Mouse (Mus musculus) hindbrain, embryonic 12.5 days (tissue): ENCODE measurements around the gene Wdr91. TPM values are rescaled to one million over a fixed set of nuclear protein-coding genes. Genes with fewer than 3 reads are reported as not detected.

Source experiments
- ATAC-seq: fragments of 200-750 bp; cut with Nextera tagmentation; 2 replicates; pipeline ENCODE4 v1.8.0; 2017; ENCODE audit warnings: moderate TSS enrichment; ENCODE audit not compliant: low FRiP score
- H3K27ac ChIP-seq: fragments of 300-500 bp; sonication (generic); 2 replicates; pipeline ENCODE4 v1.5.1; 2016; ENCODE audit warnings: mild to moderate bottlenecking
- H3K27me3 ChIP-seq: fragments of 300-500 bp; sonication (generic); 2 replicates; pipeline ENCODE4 v1.6.1; 2016; ENCODE audit warnings: mild to moderate bottlenecking
- H3K36me3 ChIP-seq: fragments of 300-500 bp; sonication (generic); 2 replicates; pipeline ENCODE4 v1.6.1; 2016; ENCODE audit warnings: mild to moderate bottlenecking
- H3K4me1 ChIP-seq: fragments of 300-500 bp; sonication (generic); 2 replicates; pipeline ENCODE4 v1.6.1; 2016
- H3K4me2 ChIP-seq: fragments of 300-500 bp; sonication (generic); replicated peaks from 2 replicates; pipeline ENCODE4 v1.6.1; 2016; ENCODE audit warnings: mild to moderate bottlenecking
- H3K4me3 ChIP-seq: fragments of 300-500 bp; sonication (generic); 2 replicates; pipeline ENCODE4 v1.5.1; 2016; ENCODE audit warnings: mild to moderate bottlenecking
- H3K9ac ChIP-seq: fragments of 300-500 bp; sonication (generic); 2 replicates; pipeline ENCODE4 v1.6.1; 2016; ENCODE audit warnings: mild to moderate bottlenecking, moderate library complexity
- H3K9me3 ChIP-seq: fragments of 300-500 bp; sonication (generic); replicated peaks from 2 replicates; pipeline ENCODE4 v1.6.1; 2016; ENCODE audit warnings: mild to moderate bottlenecking
- WGBS: fragments of 180-500 bp; shearing (Covaris S2); methylation state at CpG from one replicate; pipeline ENCODE4 v1.1.7; 2016; 5-methylcytosine and 5-hydroxymethylcytosine counted together
- polyA plus RNA-seq: library from polyadenylated mRNA; unstranded; fragments of >200 nt; fragmentation: Nextera tagmentation; extraction: Ambion mirVana; gene quantifications from 2 replicates; pipeline ENCODE4 v1.2.1, GENCODE M21; 2016

The Wdr91 gene
- polyA plus RNA-seq, 1 experiment from 2014 or later: 13.6 TPM

DNA sequence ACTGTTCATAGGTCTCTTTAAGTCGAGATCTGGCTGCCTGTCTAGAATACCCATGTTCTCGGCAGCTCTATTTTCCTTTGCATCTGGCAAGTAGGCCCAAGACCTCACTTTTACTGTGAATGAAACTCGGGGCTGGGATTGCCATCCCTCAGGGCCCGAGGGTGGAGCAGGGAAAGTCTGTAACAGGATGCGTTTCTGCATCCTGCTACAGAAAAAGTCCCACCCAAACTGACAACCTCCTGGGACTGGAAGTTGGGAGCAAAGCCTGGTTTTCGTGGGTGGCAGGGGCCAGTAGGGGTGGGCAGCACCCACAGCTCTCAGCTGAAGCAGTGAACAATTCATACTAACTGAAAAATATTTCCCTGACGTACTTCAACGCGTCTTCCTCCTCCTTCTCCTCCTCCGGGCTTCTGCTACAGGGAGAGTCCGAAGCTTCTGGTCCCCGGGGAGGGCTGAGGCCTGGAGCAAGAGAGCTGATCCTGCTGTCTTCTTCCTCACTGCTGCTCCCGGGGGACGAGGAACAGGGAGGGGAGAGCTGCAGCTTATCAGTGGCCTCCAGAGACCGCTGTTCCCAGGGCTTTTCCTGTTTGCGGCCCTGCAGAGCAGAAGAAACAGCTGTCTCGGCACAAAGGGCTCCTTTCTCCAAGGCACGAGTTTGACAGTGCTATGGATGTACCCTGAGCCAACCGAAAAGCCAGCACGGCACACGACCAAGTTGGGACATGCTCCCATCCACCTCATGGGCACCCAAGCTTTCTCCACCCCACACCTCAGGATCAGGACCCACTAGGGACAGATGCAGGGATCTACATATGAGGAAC is 36.4 kb downstream of the Wdr91 start:
- H3K9me3 ChIP-seq: no peaks in the 10 kb centered on the region
- peaks cover 24% of the 10 kb centered on the region for H3K4me1 ChIP-seq
- no peaks in the 10 kb centered on the region for H3K36me3 ChIP-seq
- no peak overlapping the region for H3K27ac ChIP-seq
- H3K4me2 ChIP-seq: no peak overlapping the region
- no peak overlapping the region for H3K9ac ChIP-seq
- H3K27me3 ChIP-seq: no peaks in the 10 kb centered on the region
- 72% methylated on average over 21 of the region's 21 CpGs for WGBS
- ATAC-seq: no peak
- no peak overlapping the region for H3K4me3 ChIP-seq

DNA sequence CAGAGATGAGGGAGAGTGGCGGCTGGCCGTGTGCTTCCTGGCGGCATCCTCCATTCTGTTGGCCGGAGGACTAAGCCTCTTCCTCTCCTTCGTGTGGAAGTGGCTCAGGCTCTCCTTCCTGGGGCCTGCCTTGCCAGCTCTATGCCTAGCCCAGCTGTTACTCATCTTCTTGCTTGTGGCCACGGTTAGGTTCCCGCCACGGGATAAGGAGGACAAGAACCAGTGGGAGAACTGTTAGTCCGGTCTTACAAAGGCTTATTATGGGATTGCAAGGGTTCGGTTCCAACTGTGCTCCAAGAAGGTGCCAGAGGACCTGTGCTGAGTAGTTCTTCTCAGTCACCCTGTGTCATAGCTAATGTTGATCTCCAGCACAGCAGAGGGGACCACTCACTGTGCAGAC is 37.8 kb downstream of the Wdr91 start:
- Histone ChIP-seq H3K27me3 (no peaks in the 10 kb centered on the region), H3K9ac (no peak overlapping the region), H3K4me1 (peaks cover 19% of the 10 kb centered on the region), H3K27ac (no peak overlapping the region), H3K9me3 (no peaks in the 10 kb centered on the region), H3K36me3 (no peaks in the 10 kb centered on the region), H3K4me3 (no peak overlapping the region), H3K4me2 (no peak overlapping the region)
- no peak for ATAC-seq
- WGBS: 93% methylated on average over 10 of the region's 10 CpGs

DNA sequence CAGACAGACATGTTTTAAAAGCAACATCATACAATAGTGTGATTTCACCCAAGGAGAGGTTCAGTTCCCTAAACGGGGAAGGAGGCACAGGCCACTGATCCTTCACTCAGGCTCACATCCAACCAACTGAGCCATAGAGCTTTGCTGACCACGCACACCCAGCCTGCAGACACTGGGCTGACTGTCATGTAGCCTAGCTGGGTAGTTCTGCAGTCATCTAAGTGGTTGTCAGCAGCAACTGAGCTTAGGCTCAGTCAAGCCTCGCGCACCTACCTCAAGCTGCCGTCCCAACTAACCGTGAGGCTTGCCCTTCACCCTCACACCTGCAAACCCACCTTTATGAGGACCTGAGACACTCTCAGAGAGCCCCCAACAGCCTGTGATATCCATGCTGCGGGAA is 38.7 kb downstream of the Wdr91 start:
- H3K4me2 ChIP-seq: no peak overlapping the region
- ATAC-seq: no peak
- no peaks in the 10 kb centered on the region for H3K36me3 ChIP-seq
- peaks cover 14% of the 10 kb centered on the region for H3K4me1 ChIP-seq
- no peak overlapping the region for H3K4me3 ChIP-seq
- no peaks in the 10 kb centered on the region for H3K9me3 ChIP-seq
- no peak overlapping the region for H3K9ac ChIP-seq
- H3K27ac ChIP-seq: no peak overlapping the region
- WGBS: 92% methylated on average over 7 of the region's 7 CpGs
- no peaks in the 10 kb centered on the region for H3K27me3 ChIP-seq

- ATAC-seq: no peak
- Histone ChIP-seq H3K36me3 (no peaks in the 10 kb centered on the region), H3K9me3 (no peaks in the 10 kb centered on the region), H3K4me2 (no peak overlapping the region), H3K27me3 (no peaks in the 10 kb centered on the region), H3K27ac (no peak overlapping the region), H3K9ac (no peak overlapping the region), H3K4me3 (no peak overlapping the region), H3K4me1 (peaks cover 7% of the 10 kb centered on the region; the same call in 1 of the 2 replicates)
- 78% methylated on average over 5 of the region's 5 CpGs for WGBS
Observed at GRCm38 (mm10) chr6:34870724-34871123, 40.0 kb downstream of the Wdr91 start.

- no peak for ATAC-seq
- Histone ChIP-seq H3K36me3 (no peaks in the 10 kb centered on the region), H3K27me3 (no peaks in the 10 kb centered on the region), H3K9ac (no peak overlapping the region), H3K4me2 (no peak overlapping the region), H3K27ac (no peak overlapping the region), H3K9me3 (no peaks in the 10 kb centered on the region), H3K4me1 (peaks cover 7% of the 10 kb centered on the region; the same call in 1 of the 2 replicates), H3K4me3 (no peak overlapping the region)
- WGBS: 77% methylated on average over 5 of the region's 5 CpGs
Observed at GRCm38 (mm10) chr6:34870136-34870535, 40.5 kb downstream of the Wdr91 start.

GRCm38 (mm10) chr6:34869225-34869915 is 41.3 kb downstream of the Wdr91 start:
- no peak for ATAC-seq
- Histone ChIP-seq H3K9ac (no peak overlapping the region), H3K27ac (no peak overlapping the region), H3K36me3 (no peaks in the 10 kb centered on the region), H3K9me3 (no peaks in the 10 kb centered on the region), H3K4me1 (peaks cover 4% of the 10 kb centered on the region; the same call in 1 of the 2 replicates), H3K4me3 (no peak overlapping the region), H3K4me2 (no peak overlapping the region), H3K27me3 (no peaks in the 10 kb centered on the region)
- 81% methylated on average over 13 of the region's 13 CpGs for WGBS

DNA sequence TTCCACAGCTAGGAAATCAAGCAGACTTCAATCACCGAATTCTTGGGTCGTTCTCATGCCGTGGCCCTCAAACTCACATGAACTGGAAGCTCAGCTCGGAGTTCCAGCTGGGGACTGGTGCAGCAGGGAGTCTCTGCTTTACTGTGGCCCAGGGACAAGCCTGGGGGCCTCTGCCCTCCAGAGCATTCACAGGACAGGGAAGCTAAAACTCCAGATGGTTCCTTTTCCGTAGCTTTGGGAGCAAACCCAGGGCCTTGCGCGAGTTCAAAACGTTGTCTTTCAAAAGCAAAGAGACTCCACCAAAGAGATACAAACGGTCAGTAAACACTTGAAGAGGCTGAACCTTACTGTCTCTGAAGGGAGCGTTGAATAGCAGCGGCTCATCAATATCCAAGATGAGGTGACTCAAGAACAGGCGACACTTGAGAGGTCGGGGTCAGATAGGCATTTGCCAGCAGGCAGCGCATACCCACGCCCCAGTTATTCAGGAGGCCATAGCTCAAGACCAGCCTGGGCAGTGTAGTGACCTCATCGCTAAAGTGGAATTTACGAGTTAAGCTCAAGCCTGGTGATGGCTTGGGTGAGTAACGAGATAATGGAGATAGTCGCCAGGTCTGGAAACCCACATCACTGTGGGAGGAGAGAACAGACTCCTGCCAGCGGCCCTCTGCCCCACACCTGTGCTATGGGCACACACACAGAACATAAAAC is 42.0 kb downstream of the Wdr91 start:
- Histone ChIP-seq H3K27ac (no peak overlapping the region), H3K9me3 (no peaks in the 10 kb centered on the region), H3K4me1 (peaks cover 3% of the 10 kb centered on the region; the same call in 1 of the 2 replicates), H3K36me3 (no peaks in the 10 kb centered on the region), H3K27me3 (no peaks in the 10 kb centered on the region), H3K9ac (no peak overlapping the region), H3K4me2 (no peak overlapping the region), H3K4me3 (no peak overlapping the region)
- no peak for ATAC-seq
- WGBS: 84% methylated on average over 20 of the region's 20 CpGs

DNA sequence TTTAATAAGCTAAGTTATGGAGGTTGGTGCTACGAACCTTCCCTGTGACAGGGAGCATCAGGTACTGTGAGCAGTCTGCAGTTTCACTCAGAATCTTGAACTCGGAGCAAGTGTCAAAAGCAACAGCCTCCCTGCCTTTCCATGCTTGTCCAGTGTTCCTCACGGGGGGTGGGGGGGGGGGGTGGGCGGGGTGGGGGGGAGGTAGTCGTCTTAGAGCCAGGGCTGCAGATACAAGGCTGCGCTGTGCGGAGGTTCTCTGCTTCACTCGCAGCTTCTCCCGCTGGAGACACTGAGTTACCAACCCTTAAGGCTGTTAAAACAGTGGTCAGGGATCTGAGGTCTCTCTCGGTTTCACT is 42.7 kb downstream of the Wdr91 start:
- Histone ChIP-seq H3K4me2 (no peak overlapping the region), H3K4me1 (peaks cover 3% of the 10 kb centered on the region; the same call in 1 of the 2 replicates), H3K27me3 (no peaks in the 10 kb centered on the region), H3K27ac (no peak overlapping the region), H3K9me3 (no peaks in the 10 kb centered on the region), H3K4me3 (no peak overlapping the region), H3K9ac (no peak overlapping the region), H3K36me3 (no peaks in the 10 kb centered on the region)
- WGBS: 79% methylated on average over 10 of the region's 10 CpGs
- no peak for ATAC-seq

DNA sequence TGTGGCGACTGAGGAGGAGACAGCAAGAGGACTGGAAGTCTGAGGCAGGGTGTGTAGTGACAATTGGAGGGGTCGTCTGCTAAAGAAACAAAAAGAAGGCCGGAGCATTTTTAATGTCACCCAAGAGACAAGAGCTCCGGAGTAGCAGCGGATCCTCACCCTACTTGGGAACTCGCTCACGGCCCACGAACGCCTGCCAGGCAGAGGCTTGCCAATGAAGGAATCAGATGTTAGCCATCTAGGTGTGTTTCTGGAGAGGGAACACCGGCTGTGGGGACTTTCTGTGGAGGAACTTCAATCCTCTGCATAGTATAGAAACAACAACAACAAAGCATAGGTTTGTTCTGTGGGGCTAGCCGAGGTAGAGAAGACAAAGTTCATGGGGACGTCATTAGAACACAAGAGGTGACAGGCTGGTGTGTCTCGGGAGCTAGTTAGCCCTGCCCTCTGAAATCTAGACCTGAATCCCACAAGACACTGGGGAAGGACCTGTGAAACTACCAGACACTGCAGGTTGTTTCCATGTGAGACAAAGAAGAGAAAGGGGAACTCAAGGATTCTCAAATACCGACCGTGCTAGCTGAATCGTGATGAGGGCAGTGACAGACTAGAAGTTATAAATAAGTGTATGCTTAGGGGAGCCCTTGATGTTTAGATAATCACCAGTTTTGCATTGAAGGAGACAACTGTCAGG is 43.2 kb downstream of the Wdr91 start:
- no peak overlapping the region for H3K4me3 ChIP-seq
- no peaks in the 10 kb centered on the region for H3K27me3 ChIP-seq
- no peak overlapping the region for H3K4me2 ChIP-seq
- H3K9ac ChIP-seq: no peak overlapping the region
- H3K4me1 ChIP-seq: peaks cover 3% of the 10 kb centered on the region; the same call in 1 of the 2 replicates
- H3K27ac ChIP-seq: no peak overlapping the region
- 65% methylated on average over 16 of the region's 16 CpGs for WGBS
- H3K9me3 ChIP-seq: no peaks in the 10 kb centered on the region
- H3K36me3 ChIP-seq: no peaks in the 10 kb centered on the region
- no peak for ATAC-seq

DNA sequence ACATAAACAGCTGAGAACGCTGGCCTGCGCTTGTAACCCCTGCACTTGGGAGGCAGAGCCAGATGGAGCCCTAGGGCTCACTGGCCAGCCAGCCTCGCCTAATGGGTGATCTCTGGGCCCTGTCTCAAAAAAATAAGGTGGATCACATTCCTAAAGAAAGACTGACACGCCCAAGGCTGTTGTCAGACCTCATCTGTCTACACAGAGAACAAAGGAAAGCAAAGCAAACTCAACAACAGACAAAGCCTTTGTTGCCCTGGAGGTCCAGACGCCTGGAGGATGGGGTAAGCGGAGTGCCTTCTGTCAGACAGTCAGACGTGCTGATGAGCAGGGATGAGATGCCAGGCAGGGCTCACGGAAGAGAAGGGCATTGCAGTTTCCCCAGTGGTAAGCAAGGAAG is 43.9 kb downstream of the Wdr91 start:
- Histone ChIP-seq H3K4me3 (no peak overlapping the region), H3K36me3 (no peaks in the 10 kb centered on the region), H3K4me2 (no peak overlapping the region), H3K9ac (0 out of 2 replicates have a peak overlapping the region, but pooled peaks have one; percentile 8), H3K27ac (no peak overlapping the region), H3K9me3 (no peaks in the 10 kb centered on the region), H3K4me1 (peaks cover 3% of the 10 kb centered on the region; the same call in 1 of the 2 replicates), H3K27me3 (no peaks in the 10 kb centered on the region)
- 29% methylated on average over 8 of the region's 8 CpGs for WGBS
- ATAC-seq: no peak

- no peaks in the 10 kb centered on the region for H3K27me3 ChIP-seq
- no peaks in the 10 kb centered on the region for H3K36me3 ChIP-seq
- H3K4me3 ChIP-seq: no peak overlapping the region
- no peak for ATAC-seq
- 65% methylated on average over 7 of the region's 7 CpGs for WGBS
- no peak overlapping the region for H3K9ac ChIP-seq
- H3K9me3 ChIP-seq: no peaks in the 10 kb centered on the region
- no peak overlapping the region for H3K27ac ChIP-seq
- peaks cover 3% of the 10 kb centered on the region; the same call in 1 of the 2 replicates for H3K4me1 ChIP-seq
- H3K4me2 ChIP-seq: no peak overlapping the region
Observed at GRCm38 (mm10) chr6:34865711-34866593, 44.7 kb downstream of the Wdr91 start.
